Mouse (Mus musculus) c-Kit-positive CD71-negative TER-119-negative erythroid progenitor cells, embryonic 14.5 days (primary cell): ENCODE measurements around the gene Ric8a.
A peak's percentile ranks its signal among the peaks of the same experiment; 100 is the strongest.

Experiments used
- DNase-seq: peaks from one replicate; pipeline ENCODE4 v3.0.0-alpha.2; 2013; ENCODE audit warnings: low read depth

Ric8a gene

GRCm38 (mm10) chr7:140856785-140857549 lies at the start of gene Ric8a:
TSS of gene Ric8a (plus strand) at chr7:140856957.
- peak; percentile 74 for DNase-seq

DNA sequence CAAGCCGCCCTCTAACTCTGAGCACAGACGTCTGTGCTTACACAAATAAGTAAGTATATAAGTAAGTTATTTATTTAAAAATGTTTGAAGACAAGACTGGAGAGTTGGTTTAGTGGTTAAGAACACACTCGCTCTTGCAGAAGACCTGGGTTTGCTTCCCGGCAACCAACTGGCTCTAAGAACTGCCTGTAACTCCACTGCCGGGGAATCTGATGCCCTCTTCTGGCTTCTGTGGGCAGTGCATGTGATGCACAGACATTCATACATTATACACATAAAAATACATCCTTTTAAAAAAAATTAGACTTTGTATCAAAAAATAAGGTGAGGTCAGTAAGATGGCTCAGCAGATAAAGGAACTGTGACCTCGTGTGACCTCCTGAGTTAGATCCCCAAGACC lies 46.3 kb upstream of the Ric8a start:
- DNase-seq, result no peak

DNA sequence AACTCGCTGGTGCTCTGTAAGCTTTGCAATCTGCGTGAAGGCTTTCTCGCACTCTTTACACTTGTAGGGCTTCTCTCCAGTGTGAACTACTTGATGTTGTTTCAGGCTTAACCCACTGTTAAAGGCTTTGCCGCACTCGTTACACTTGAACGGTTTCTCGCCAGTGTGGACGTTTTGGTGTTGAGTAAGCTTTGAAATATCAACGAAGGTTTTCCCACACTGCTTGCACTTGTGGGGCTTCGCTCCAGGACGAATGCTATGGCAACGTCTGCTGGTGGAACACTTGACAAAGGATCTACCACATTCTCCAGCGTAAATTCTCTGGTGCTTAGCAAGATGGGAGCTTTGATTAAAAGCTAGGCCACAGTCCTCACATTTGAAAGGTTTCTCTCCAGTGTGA lies 45.0 kb upstream of the Ric8a start:
- DNase-seq, result no peak

DNA sequence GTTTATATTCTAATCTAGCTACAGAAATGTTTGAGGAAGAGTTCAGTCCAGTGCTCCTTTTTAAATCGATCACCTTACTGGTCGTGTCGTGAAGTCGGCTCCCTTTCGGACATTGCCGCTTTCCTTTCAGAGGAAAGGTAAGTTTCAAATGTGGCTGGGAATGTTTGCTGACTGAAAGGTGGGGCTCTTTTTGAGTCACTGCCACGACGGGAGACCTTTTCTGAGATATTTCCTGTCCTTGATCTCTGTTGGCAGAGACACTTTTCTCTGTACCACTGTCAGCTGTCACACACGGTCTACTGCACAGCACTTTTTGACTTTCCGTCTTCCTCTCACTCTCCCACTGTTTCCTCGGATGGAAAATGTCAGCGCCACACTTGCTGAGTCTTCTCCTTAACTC lies 43.9 kb upstream of the Ric8a start:
- DNase-seq, result no peak

- no peak for DNase-seq
Observed at GRCm38 (mm10) chr7:140820173-140820572, 36.6 kb upstream of the Ric8a start.

- no peak for DNase-seq
Observed at GRCm38 (mm10) chr7:140821305-140821652, 35.5 kb upstream of the Ric8a start.

GRCm38 (mm10) chr7:140821653-140822329 lies 35.0 kb upstream of the Ric8a start, which contains the start of gene Zfp941:
TSS of gene Zfp941 (minus strand) at chr7:140822178.
- no peak for DNase-seq

GRCm38 (mm10) chr7:140822731-140823130 lies 34.0 kb upstream of the Ric8a start:
- DNase-seq, result no peak

DNA sequence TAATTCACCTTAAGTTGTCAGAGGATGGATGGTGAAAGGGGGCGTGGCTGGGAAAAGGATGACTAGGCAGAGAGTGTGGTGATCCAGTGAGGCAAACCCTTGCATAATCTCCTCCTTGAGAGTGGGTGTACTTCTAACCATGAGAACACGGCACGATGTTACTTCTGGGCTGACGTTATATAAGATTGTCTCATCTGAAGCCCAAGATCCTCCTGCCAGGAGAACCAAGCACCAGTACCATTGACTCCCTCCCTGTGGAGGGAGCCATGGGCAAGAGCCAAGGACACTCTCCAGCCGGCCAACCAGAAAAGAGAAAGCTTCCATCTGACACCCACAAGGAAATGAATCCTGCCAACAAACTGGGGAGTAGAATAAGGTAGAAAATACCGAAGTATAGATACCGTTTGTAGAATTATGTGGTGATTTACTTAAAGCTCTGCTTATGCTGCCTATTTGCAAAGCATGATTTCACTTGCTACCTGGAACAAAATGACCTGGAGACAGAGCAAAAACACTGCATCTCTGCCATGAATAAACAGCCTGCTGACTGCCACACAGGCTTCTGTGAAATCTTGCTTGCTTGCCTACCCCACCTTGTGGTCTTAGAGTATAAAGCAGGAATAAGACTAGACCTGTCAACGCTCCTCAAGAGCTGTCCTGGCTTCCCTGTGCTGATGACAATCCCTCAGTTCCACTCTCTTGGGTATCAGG lies 28.4 kb upstream of the Ric8a start:
- no peak for DNase-seq

- DNase-seq, result no peak
Observed at GRCm38 (mm10) chr7:140831447-140831846, 25.3 kb upstream of the Ric8a start.

DNA sequence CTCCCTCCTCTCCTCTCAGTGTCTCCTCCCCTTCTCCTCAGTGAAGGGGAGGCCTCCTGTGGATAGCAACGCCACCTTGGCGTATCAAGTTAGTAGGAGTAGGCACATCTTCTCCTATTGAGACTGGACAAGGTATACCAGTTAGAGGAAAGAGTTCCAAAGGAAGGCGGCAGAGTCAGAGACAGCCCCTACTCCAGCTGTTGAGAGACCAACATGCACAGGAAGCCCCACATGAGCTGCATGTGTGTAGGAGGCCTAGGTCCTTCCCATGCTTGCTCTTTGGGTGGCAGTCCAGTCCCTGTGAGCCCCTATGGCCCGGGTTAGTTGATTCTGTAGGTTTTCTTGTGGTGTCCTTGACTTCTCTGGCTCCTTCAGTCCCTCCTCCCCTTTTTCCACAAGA lies 23.4 kb upstream of the Ric8a start:
- no peak for DNase-seq

DNA sequence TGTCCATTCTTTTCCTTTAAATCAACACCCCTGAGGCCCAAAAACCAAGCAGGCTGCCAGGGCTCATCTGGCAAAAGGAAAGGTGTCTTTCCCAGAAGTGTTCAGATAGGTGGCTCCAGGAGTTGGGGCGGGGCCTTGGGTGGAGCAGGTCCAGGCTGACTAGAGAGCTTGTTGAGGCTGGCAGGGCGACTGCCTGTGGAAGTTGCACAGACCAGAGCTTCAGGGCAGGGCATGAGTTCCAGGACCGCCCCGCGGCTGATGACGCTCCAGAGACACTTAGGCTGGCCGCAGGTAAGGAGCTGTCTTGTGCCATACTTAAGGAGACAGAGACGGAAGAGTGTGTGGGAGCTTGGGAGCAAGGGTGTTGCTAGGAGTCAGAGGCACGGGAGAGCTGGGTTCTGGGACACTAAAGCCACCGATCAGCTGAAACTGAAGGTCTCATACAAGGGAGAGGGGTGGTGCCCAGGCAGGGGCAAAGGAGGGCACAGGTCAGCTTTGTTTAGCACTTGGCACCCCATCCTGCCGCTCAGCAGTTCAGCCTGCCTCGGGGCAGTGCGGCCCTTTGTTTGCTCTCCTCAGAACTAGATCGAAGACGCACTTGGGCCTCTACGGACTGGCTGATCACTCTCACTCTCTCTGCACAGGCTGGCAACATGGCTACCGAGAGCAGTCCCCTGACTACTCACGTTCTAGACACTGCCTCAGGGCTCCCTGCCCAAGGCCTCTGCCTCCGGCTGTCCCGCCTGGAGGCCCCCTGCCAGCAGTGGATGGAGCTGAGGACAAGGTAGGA lies 21.6 kb upstream of the Ric8a start, which contains the start of gene Urah:
Urah (plus strand) TSS at position 51 of the 790 bp plus-strand sequence.
- DNase-seq, result no peak

- no peak for DNase-seq
Observed at GRCm38 (mm10) chr7:140835758-140836087, 21.0 kb upstream of the Ric8a start.

GRCm38 (mm10) chr7:140836243-140837115 lies 20.3 kb upstream of the Ric8a start:
- DNase-seq, result no peak

DNA sequence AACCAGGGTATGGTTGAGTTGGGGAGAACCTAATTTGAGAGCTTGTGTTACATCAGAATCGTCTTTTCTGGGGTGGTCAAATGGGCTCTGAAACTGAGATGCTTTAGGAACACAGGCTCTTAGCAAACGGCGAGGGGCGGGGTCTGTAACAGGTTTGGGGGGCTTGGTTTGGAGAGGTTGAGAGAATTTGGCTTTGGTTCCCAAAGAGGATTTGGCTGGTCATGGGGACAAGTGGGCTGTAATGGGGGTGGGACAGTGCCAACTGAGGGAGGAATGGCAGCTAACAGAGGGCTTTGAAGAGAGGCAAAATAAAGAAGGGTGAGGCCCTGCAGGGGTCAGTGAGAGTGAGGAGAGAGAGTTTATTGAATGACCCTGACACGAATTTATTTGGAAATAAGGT lies 17.2 kb upstream of the Ric8a start:
- DNase-seq, result no peak

- DNase-seq, result no peak
Observed at GRCm38 (mm10) chr7:140840750-140841735, 15.7 kb upstream of the Ric8a start.

DNA sequence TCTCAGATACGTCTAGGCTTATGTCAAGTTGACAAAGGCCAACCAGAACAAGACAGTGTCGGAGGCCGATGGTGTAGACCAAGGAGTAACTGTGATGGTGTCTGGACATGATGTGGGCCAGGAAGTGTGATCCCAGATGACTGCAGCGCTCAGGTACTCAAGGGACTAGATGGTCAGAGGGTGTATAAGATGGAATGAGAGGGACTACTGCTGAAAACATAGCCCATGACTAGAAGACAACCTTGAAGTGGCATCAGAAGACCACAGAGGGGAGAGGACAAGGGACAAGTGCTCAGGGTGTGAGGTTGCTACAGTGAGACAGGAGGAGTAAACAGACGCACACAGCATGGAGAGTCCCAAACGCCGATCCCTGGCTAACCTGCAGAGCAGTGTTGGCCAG lies 13.0 kb upstream of the Ric8a start:
- DNase-seq, result no peak

DNA sequence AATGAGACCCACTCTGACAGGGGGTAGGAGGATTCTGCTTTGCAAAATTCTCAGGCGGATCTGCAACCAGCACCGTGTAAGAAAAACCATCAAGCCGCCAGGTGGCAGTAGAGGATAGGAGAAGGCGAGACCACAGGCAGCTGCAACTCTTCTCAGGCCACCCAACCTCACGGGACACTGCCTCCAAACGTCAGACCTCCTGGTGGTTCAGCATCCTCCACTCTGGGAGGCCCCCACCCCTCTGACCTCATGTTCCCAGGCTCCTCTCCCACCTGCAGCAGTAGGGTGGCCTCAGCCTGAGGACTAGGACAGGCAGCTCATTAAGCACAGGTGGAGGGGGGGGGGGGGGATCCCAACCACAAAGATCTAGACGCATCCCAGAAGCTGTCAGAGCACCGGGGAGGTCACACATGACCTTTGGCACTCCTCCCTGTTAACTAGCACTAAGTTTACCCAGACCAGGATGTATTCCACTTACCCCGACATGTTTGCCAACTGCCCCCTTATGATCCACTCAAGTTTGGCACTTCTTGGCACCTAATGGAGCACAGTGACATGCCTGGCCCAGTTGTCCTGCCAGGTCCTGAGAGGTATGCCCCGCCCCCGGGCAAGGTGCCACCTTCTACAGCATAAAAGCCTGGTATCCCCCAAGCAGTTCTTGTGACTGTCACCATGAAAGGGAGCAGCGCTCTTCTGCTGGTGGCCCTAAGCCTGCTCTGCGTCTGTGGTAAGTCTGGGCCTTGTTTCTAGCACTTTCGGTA lies 11.7 kb upstream of the Ric8a start, which contains the start of gene Scgb1c1:
Scgb1c1 (plus strand) TSS at position 643 of the 761 bp plus-strand sequence.
- peak; percentile 88 for DNase-seq

DNA sequence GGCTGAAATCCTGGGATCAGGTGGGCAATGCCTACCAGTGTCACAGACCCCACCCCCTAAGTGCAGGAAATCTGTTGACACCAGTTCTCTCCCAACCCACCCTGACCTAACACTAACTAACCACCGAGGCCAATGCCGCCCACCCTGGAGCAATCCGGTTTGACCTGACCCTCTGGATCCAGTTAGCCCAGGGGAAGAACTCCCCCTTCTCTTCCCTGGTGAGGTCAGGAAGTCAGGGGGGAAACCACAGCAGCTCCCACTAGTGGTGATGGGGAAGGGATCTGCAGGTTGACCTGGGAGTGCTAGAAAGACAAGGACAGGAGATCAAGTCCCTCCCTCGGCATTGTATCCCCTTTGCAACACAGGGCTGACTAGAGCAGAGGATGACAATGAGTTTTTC lies 11.1 kb upstream of the Ric8a start:
- DNase-seq, result no peak
